Mouse (Mus musculus): Measurements from ENCODE around the gene Rai2.

The Rai2 gene

DNA sequence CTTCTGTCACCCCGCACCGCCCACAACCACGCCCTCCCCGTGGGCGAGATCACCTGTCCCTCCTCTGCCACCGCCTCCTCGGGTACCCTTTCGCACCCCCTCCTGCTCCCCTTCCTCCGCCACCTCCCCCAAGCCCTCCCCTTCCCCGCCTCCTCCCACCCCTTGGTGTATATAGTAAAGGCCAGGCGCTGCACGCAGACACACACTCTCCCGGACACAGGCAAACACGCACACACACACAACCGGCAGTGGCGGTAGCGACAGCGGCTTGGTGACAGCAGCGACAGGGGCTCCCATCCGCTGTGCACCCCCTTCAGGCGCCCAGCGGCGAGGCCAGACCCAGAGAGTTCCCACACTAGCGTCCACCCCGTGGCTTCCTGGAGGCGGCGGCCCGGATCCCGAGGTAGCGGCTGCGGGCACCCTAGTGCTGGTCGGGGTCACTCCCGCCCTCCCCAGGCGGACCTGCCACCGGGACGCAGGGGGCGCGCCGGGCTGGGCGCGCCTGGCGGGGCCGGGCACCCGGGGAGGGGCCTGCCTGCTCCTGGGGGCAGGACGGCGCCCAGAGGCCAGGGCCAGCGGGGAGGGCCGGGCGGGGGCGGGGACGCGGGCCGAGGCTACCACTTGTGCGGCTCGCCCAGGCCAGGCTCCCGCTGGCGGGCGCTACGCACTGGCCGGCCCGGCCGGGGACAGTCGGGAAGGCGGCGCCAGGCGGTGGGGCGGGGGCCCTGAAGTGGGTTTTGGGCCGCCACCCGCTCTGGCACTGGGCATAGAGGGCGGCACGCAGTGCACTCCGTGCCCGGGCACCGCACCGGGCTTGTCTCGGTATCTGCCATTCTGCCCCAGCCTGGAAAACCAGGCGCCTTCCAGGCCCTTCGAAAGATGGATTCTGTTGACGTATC, at the start of gene Rai2:
Rai2 (plus strand) TSS at position 205 of the 899 bp plus-strand sequence.
- peak; percentile 47 to 58 for DNase-seq (ENCODE audit: low spot score in 2 of 2)

DNA sequence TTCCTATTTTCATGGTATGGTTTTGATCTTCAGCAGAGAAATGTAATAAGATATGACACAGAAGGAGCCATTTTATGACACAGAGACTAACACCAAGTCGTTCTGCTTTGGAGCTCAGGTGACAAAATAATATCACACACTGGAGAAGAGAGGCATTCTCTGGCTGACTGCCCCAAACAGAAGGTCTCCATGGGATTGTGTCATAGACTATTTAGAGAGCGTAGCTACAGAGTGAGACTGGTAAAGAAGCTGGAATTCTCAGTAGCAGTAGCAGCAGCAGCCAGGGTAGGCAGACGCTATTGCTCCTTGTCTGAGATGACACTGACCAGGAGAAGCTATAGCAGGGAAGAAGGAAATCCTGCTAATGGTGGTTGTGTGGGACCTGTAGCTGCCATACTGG, 27.5 kb upstream of the Rai2 start:
- no peak for DNase-seq (ENCODE audit: low spot score in 2 of 2)

GRCm38 (mm10) chrX:161716503-161716864, 385 bp upstream of the Rai2 start:
- DNase-seq (ENCODE audit: low spot score in 2 of 2) = no peak

GRCm38 (mm10) chrX:161717764-161718382, 1.0 kb downstream of the Rai2 start:
- peak in 1 of 2 experiments; percentile 28 for DNase-seq (ENCODE audit: low spot score in 2 of 2)

- DNase-seq (ENCODE audit: low spot score in 2 of 2) = no peak
Observed at GRCm38 (mm10) chrX:161718548-161718947, 1.7 kb downstream of the Rai2 start.

DNA sequence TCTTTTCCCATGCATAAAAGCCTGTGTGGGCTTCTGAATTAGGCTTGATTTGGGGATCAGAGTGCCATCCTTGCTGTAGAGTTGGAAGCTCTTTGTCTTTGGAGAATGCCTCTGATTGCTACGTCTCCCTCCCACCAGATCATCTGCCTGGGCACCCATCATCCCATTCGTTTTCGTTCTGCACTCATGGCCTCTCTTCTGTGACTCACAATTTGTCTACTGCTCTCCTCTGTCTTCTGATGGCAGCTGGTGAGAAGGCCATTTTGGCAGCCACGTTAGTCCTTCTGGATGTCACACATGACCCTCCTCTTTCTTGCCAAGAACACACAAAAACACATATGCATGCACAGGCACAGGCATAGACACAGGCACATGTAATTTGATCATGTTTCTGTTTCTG, 4.2 kb downstream of the Rai2 start:
- DNase-seq (ENCODE audit: low spot score in 2 of 2) = no peak

- no peak for DNase-seq (ENCODE audit: low spot score in 2 of 2)
Observed at GRCm38 (mm10) chrX:161723391-161723808, 6.5 kb downstream of the Rai2 start.

- DNase-seq (ENCODE audit: low spot score in 2 of 2) = no peak
Observed at GRCm38 (mm10) chrX:161726257-161726656, 9.4 kb downstream of the Rai2 start.

DNA sequence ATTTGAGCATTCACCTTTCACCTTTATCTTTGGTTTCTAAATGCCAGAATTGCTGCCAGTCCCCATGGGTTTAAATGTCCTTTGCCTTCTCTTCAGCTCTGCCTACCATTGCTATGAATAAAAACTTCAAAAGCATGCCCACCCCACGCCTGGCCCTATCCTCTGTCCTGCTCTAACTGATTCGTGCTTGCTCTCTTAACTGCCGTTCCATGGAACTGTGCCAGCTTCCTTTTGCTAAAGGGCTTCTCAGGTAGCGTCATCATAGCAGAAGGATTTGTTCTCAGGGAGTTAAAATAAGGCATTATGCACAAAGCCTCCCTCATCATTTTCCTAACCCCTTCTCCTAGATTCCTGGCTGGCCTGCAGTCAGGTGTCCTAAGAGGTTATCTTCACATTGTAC, 11.6 kb downstream of the Rai2 start:
- no peak for DNase-seq (ENCODE audit: low spot score in 2 of 2)

GRCm38 (mm10) chrX:161730026-161730425, 13.2 kb downstream of the Rai2 start:
- DNase-seq (ENCODE audit: low spot score in 2 of 2) = no peak

DNA sequence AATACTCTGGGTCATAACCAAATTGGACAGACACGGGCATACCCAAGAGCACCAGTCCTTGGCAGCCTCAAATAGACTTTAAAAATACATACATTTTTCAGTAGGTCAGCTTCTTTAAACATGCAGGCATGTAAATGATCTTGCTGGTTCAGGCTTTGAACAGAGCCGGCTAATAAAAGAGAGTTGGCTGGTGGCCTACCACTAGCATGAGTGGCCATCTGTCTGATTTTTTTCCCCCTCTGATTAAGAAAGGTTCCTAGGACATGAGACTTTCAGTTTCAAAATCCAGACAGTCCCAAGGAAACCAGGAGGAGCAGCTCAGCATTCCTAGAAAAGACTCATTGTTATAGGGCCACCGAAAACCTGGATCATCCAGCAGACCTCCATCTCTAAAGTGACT, 15.0 kb downstream of the Rai2 start:
- DNase-seq (ENCODE audit: low spot score in 2 of 2) = no peak

- DNase-seq (ENCODE audit: low spot score in 2 of 2) = no peak
Observed at GRCm38 (mm10) chrX:161733581-161734309, 16.9 kb downstream of the Rai2 start.

DNA sequence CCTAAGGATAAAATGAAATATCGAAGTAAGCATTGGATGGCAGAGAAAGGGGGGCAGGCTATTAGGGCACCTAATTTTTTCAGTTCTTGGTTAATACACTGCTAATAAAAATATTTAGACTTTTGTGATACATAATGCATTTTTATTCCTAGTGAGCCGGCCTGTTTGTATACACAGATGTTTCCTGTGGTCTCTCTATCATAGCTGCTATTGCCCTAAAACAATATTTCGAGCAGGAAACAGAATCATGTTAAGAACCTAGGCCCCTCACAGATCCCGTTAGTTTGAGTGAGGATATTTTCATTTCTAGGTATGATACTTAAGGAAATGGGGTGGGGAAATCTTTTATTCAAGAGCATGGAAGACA, 17.4 kb downstream of the Rai2 start:
- DNase-seq (ENCODE audit: low spot score in 2 of 2) = no peak

- DNase-seq (ENCODE audit: low spot score in 2 of 2) = no peak
Observed at GRCm38 (mm10) chrX:161739374-161739773, 22.5 kb downstream of the Rai2 start.

DNA sequence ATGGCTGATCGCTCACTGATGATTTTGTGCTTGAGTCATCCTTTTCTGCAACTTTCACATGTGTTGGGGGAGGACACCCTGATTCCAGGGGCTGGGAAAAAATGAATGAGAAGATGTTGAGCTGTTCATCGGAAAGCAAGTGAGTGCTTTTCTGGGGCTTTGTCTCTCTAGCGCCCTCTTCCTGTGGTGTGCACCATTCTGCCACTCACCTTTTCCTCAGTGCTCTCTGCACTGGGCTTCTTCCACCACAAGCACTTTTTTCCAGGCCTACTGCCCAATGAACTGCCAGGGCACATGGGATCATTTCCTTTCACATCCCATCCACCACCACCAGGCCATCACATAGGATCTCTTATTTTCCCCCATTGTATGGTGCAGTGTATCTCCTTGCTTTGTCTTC, 26.2 kb downstream of the Rai2 start:
- DNase-seq (ENCODE audit: low spot score in 2 of 2) = no peak

DNA sequence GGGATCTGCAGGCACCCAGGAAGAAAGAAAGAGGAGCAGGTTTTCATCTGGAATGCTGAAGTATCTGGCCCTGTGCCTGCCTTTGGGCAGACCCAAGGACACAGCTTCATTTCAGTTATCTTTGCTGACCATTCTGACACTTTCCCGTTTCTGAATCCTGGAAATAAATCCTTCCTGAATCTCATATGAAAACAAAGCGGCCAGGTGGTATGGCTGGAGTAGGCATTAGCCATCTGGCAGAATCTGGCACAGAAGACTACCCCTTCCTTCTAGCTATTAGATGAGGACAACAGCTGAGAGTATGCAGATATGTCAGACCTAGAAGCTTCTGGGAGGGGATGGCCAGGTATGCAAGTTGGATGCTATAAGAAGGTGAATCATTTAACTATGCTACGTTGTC, 28.4 kb downstream of the Rai2 start:
- no peak for DNase-seq (ENCODE audit: low spot score in 2 of 2)

- DNase-seq (ENCODE audit: low spot score in 2 of 2) = no peak
Observed at GRCm38 (mm10) chrX:161747337-161747736, 30.5 kb downstream of the Rai2 start.

- DNase-seq (ENCODE audit: low spot score in 2 of 2) = no peak
Observed at GRCm38 (mm10) chrX:161753514-161753913, 36.6 kb downstream of the Rai2 start.

GRCm38 (mm10) chrX:161776321-161776962, 59.6 kb downstream of the Rai2 start:
- DNase-seq (ENCODE audit: low spot score in 2 of 2) = peak; percentile 42 to 60

DNA sequence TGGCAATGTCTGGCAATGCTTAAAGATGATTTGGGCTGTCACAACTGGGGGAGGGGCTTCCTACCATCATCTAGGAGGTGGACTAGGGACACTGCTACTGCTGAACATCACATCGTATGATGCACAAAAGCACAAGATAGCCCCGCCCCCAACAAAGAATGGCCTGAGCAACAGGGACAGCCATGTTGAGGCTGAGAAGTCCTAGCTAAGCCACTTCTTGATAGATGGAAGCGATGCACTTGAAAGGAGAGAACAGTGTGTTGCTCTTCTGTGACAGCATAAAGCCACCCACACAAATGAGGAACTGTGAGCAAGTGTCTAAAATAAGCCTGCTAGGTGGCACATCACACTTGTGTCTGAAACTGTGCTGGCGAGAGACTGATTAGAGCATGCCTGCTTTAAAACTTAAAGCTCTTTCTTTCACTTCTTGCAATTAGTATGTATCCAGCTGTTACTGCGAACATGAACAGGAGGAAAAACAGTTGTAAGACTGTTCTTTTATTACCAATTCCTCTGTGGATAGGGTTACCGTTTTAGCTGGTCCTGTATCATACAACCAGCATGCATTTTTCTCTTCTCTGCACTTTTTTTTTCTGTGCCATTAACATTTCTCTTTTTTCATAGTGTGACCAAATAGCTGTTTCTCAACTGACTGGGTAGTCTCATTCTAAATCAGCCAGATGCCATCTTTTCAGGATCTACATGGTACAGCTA, 63.6 kb downstream of the Rai2 start:
- peak; percentile 27 to 58 for DNase-seq (ENCODE audit: low spot score in 2 of 2)

DNA sequence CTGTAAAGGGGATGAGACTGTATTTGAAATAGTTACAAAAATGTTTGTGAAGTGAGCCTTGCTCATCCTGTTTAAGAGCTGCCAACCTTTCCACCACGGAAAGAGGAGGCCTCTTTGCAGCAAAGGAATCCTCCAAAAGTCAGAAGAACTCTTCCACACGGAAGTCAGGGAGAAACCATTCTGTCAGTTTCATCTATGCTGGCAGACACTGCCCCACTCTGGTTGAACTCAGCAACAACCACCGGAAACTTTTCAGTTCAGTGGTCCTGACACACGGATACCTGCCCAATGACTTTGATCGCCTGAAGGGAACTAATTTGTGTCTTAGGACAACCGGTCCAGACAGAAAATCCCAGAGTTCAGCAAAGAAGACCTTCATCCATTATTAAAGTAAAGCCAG, 73.3 kb downstream of the Rai2 start:
- peak; percentile 34 to 46 for DNase-seq (ENCODE audit: low spot score in 2 of 2)
